Mouse (Mus musculus) heart, postnatal 10 days (tissue): ENCODE results near the gene Sele. TPM values are rescaled to one million over a fixed set of nuclear protein-coding genes. Genes with fewer than 3 reads are reported as not detected.

Experiments
- DNase-seq, 2 experiments: peaks; one replicate each; pipeline ENCODE4 v3.0.0; 2021
- intact Hi-C: fragments of 180-260 bp; cut with DNase I; formaldehyde crosslinking; loops from one replicate; pipeline ENCODE4 v1.15.1; 2025
- total RNA-seq, 2 experiments: library from RNA; stranded (reverse); gene quantifications; 2 replicates each; pipeline ENCODE4 v1.2.3; 2021

Gene Sele
- total RNA-seq, 2 experiments from 2014 or later = 2.3 to 3.6 TPM

DNA sequence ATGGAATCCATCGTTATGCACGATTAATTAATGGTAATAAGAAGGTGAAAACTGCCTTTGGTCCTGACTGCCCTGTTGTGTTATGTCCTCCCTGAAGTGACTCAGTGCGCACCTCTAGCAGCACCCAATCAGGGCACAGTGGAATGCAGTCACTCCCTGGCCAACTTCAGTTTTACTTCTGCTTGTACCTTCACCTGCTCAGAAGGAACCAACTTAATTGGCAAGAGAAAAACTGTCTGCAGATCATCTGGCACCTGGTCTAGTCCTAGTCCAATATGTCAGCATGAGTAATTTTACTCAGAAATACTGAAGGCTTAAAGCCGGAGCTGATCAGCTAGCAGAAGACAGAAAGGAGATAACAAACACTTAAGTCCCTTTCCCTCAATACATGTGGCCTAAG lies 22.4 kb downstream of the Sele start:
- intact Hi-C loops = no loop called here
- DNase-seq = no peak

DNA sequence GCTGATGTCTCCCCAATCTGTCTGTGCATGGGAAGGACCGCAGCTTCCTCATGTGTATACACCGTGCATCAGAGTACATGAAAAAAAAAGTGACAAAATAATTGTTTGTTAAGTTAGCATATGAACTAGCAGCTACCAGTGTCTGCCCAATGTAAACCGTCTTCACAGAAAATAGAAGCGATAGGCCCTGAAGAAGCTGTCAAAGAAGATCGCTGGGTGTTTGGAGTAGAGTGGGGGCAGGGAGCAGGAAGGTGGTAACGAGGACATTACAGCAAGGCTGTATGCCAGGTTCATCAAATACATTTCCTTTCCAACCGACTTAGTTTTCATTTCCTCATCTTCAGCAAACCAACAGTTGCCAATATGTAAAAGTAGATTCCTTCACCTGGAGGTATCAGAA lies 23.1 kb downstream of the Sele start:
- DNase-seq = no peak
- intact Hi-C loops = no loop called here

DNA sequence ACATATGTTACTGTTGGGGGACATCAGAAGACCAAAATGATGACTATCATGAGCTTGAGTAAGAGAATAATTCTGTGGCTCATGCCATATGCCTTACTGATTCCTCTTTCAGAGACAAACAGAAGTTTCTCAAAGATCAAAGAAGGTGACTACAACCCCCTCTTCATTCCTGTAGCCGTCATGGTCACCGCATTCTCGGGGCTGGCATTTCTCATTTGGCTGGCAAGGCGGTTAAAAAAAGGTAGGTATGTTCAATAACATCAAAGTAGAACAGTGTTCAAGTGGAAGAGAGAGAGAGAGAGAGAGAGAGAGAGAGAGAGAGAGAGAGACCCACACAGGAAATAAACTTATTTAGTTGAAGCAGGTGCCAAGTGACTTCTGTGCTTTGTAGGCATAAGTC lies 24.0 kb downstream of the Sele start:
- intact Hi-C loops = no loop called here
- no peak for DNase-seq

DNA sequence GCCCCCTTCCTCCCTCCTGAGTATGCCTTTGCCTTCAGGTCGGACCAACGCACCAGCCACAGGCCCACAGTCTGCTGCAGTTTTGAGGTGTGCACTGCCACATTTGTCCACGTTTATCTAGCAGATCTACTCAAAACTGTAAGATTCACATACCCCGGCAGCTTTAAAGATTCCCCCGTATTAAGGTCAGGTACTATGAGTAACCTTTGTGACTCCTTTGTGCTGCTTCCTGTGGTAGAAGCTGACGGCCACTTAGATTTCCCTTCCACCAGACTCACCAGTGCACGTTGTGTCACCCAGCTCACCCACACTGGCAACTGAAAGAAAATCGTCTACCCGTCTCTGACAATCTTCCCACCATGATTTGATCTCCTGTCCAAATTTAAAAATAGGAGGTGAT lies 25.1 kb downstream of the Sele start:
- no peak for DNase-seq
- intact Hi-C loops = no loop called here

DNA sequence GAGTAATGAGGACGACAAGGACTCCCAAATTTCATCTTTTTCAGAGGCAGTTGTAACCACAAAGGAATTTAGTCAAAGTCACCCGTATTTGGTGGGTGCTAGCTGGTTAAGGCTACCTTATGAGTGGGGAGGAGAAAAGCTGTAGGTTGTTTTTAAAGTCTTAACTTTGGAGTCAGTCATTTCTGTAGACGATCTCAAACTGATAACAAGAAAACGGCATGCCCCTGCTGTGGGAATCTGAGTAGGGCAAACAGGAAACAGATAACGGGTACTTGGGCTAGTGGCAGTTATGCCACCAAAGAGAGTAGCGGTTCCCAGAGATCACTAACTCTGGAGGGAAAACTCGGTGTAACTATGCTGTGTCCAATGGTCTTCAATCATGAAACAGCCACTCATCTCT lies 25.8 kb downstream of the Sele start:
- intact Hi-C loops = no loop called here
- DNase-seq = no peak

DNA sequence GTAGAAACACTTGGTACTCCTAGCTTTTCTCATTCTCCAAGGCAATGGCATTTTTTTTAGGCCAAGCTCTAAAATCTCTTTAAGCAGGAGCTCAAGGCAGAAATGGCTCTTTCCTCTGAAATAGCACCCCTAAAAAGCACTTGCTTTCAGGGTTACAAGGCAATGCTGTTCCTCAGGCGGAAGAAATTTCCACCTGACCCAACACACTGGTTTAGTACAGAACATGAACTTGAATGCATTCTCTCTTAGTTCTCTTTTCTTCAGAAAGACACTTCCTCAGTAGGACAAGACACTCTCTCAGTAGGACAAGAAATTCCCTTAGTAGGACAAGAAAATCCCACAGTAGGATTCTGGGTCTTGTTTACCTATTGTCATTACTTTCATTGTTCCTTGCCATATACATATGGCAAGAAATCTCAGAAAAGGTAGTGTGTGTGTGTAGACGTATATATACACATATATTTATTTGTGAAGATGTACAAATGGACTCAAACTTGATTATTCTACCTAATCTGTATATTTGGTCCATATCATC lies 26.6 kb downstream of the Sele start:
- intact Hi-C loops = no loop called here
- DNase-seq = no peak

DNA sequence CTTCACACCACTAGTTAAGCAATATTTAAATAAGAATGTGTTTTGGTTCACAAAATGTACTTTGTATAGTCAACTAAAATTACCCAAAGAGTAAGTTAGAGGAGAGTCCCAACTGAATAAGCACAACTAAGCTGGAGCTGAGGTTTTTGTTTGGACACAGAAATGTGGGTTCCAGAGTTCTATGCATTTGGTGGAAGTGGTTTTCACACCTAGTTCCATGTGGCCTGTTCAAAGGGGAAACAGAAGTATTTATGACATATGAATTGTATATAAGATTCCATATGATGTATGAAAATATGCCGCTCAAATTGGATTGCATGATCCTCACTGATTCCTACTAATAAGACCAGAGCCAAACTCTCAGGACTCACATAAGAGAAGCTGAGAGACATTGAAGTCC lies 27.4 kb downstream of the Sele start:
- intact Hi-C loops = no loop called here
- DNase-seq = no peak

DNA sequence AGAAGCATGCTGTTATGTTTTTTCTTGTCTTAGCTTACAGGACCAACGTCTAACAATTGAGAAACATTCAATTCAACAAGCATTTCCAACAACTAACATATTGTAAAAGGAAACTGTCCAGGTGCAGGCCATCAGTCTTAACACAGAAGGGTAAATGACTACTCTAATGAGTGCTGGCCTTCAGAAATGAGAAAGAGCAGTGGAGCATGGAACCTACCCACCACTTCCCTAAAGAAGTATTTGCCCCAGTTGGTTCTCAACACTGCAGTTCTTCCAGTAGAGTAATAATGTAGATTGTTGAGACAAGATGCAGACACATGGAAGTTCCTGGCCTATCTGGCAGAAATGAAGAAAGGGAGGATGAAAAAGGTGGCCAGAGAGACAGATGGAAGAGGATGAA lies 28.4 kb downstream of the Sele start:
- intact Hi-C loops = no loop called here
- DNase-seq = no peak

DNA sequence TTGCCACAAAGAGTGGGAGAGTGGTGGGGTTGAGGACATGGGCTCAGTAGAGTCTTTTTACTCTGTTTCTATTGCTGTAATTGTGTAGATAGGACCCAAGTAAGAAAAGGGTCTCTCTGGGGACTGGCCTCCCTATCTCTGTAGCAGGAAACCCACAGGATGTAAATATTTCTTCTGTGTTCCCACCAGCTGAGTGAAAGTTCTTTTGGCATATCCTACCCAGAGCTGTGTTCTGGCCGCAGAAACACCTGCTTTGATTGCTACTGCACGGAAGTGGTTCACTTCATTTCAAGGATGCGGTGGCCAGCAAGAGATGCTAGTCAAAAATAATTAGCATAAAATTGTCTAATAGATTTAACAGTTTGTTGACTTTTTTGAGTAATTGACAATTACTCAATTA lies 29.0 kb downstream of the Sele start:
- DNase-seq = no peak
- intact Hi-C loops = no loop called here

DNA sequence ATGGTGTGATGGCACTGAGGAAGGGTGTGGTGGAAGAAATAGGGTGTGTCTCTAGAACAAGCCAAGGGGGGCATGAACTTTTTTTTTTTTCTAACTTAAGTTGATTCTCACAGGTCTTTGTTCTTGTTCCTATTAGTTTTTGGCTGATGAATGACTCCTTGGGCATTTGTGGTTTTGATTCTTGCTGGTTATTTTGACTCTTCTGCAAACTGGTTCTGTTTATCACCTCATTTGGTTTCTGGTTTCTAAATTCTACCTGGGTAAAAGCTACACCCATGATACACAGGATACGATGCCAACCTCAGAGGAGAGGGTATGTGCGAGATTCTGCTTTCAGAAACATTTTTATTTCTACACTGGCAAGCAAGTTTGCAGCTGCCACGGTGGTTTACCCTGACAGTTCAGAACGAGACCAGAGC lies 30.3 kb downstream of the Sele start:
- intact Hi-C loops = no loop called here
- DNase-seq = no peak

DNA sequence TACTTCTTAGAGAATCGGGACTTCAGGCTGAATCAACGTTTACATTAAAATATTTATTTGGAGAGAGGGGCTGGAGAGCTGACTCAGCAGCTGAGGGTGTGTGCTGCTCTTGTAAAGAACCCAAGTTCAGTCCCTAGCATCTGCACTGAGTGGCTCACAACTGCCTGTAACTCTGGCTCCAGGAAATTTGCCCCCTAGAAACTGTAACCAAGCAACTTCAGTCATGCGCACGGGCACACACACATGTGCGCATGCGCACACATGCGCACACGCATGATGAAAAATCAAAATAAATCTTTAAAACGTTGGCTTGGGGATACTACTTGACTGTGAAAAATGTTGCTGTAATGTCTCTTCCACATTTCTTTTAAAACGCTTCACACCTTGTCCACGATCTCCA lies 31.1 kb downstream of the Sele start:
- intact Hi-C loops = no loop called here
- no peak for DNase-seq

DNA sequence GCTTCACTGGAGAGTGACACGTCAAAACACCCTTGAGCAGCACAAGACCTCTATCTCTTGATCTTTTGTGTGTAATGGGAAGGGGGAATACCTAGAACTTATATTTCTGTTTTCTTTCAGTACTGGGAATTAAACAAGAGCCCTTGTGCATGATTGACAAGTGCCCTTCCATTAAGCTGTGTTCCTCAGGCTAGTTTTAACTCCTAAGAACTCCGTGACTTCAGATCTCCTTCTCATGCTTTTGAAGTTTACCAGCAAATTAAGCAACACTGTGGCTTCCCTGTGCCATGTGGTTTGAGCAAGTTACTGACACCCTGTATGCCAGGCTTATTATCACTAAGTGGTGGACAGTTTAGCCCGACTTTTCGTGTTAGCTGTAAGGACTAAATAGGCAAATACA lies 35.0 kb downstream of the Sele start:
- DNase-seq = no peak
- intact Hi-C loops = no loop called here

DNA sequence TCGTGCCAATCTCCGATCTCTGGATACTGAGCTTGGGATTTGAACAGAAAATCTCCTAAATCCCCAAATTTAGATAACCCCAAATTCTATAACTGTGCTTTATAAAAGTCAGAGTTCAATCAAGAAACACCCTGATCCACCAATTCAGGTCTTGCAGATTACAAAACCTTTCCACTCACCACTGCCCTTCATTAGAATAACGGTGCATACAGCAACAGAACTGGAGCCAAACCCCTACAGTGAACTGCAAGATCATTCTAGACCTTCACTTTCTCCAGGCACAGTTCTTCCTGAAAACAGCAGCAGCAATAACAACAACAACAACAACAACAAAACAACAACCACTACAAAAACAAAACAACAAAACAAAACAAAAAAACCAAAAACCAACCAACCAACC lies 38.8 kb downstream of the Sele start:
- no peak for DNase-seq
- intact Hi-C loops = no loop called here

DNA sequence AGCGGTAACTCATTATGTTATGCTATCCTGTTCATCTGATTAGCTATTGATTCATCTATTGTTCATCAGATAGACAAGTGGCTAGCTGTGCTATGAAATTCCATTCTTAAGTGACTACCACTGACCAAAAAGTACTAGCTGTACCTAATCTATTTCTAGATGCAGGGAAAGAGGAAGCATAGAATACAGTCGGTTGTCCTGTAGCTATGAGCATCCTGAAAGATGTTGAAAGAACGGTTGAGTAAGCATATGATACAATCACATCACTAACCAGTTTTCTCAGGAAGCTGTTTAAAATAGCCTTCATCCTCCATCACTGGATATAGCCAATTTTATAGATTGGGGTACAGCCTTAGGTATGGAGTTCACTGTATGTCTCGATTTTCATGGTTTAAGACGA lies 39.8 kb downstream of the Sele start:
- intact Hi-C loops = no loop called here
- no peak for DNase-seq

DNA sequence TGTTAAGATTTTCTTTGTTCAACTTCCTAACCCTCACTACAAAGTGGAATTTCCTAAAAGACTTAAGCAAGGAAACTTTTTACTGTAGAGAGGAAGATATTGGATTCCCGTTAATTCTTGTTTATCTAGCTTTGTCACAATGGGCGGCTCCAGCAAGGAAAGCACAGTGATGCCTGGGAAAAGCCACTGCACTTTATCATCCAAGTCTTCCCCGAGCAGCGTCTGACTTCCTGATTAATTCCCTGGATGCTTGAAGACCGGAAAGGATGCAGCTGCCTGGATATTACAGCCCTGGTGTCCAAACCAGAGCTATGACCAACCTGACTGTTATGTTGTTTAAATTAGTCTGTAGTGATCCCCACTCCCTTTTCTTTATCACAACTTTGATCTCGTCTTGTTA lies 48.7 kb downstream of the Sele start:
- intact Hi-C loops = no loop called here
- DNase-seq = peak; percentile 32 to 33

DNA sequence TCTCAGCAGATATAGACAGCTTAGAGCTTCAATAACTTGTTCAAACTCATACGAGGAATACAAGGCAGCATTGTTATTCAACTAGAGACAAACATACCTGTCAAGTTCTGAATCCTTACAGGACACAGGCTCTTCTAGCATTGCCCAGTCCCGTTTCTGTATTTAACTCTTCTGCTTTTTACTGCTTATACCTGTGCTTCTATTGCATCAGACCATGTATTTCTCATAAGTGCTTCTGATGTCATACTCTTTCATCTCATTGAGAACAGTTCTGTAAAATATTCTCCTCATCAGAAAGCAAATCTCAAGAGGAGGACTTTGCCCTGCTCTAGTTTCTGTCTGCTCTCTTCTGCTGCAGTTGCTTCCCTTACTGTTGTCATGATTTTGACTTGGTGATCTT lies 49.9 kb downstream of the Sele start:
- no peak for DNase-seq
- intact Hi-C loops = no loop called here

DNA sequence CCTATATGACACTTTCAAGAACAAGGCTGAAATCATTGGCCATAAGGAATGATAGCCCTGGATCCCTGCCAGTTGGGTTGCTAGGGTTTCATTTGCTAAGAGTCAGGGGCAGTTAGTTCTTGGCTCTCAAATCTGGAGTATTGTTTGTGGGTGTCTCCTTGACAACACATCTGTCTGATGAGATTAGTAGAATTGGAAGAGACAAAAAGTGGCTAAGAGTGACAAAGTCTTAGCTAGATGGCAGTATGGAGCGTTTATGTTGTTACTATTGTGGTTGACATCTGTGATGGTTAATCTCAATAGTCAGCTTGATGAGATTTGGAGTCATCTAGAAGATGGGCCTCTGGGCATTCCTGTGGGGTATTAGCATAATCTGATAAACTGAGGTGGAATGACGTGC lies 50.3 kb downstream of the Sele start:
- DNase-seq = peak in 1 of 2 experiments; percentile 16
- intact Hi-C loops = no loop called here

Other genes with a start within 250 kb of the Sele start
- 1 to 10 TPM; 9.0 to 9.1 TPM for gene Scyl3, start 119.1 kb upstream of the Sele start, total RNA-seq
- 1 to 10 TPM; 1.5 to 3.3 TPM for gene BC055324, start 53.4 kb upstream of the Sele start, total RNA-seq
- 1 to 10 TPM; 3.4 to 4.7 TPM for gene Mettl18, start 53.3 kb upstream of the Sele start, total RNA-seq
- gene Sell, start 13.7 kb downstream of the Sele start, total RNA-seq = 1 to 10 TPM; 1.4 to 1.6 TPM
- gene Selp, start 67.0 kb downstream of the Sele start, total RNA-seq = 1 to 10 TPM in 1 of 2 experiments, under 1 TPM in 1; 0.98 to 1.2 TPM
- 1 to 10 TPM in 1 of 2 experiments, under 1 TPM in 1; 0.60 to 1.1 TPM for gene F5, start 103.6 kb downstream of the Sele start, total RNA-seq
- gene Slc19a2, start 200.8 kb downstream of the Sele start, total RNA-seq = 1 to 10 TPM; 6.7 to 7.2 TPM
- gene Ccdc181, start 227.4 kb downstream of the Sele start, total RNA-seq = 1 to 10 TPM; 7.0 to 7.7 TPM